Mouse (Mus musculus) monocyte, adult 5-6 weeks (primary cell): Measurements from ENCODE around the gene Gstk1. TPM values are rescaled to one million over a fixed set of nuclear protein-coding genes. Genes with fewer than 3 reads are reported as not detected.

ENCODE experiments used
- ATAC-seq: fragments of 153-309, 156-312 bp; replicated peaks from 2 replicates; pipeline ENCODE4 v1.8.0; 2017; ENCODE audit warnings: mild to moderate bottlenecking; ENCODE audit not compliant: low TSS enrichment, insufficient number of reproducible peaks, severe bottlenecking, poor library complexity, low FRiP score
- total RNA-seq: library from RNA; stranded (forward); fragments of 200-1000, 200-491, 200-594 nt; gene quantifications from 3 replicates; pipeline ENCODE4 v1.2.3, GENCODE M21; 2017

Gene Gstk1
- total RNA-seq, 1 experiment from 2014 or later, result 5.0 TPM

GRCm38 (mm10) chr6:42264626-42265312, 19.0 kb downstream of the Gstk1 start, which contains the start of gene Casp2:
Gene Casp2 (plus strand): TSS chr6:42264985.
- peak; percentile 88 for ATAC-seq

GRCm38 (mm10) chr6:42265391-42266330, 19.9 kb downstream of the Gstk1 start:
- 0 out of 2 replicates have a peak, but pooled peaks have one; percentile 18 for ATAC-seq

GRCm38 (mm10) chr6:42270817-42271216, 25.1 kb downstream of the Gstk1 start:
- ATAC-seq, result no peak

- no peak for ATAC-seq
Measured at GRCm38 (mm10) chr6:42276151-42276550, 30.4 kb downstream of the Gstk1 start.

GRCm38 (mm10) chr6:42282865-42283528, 37.3 kb downstream of the Gstk1 start:
- no peak for ATAC-seq

- ATAC-seq, result no peak
Measured at GRCm38 (mm10) chr6:42286448-42286847, 40.7 kb downstream of the Gstk1 start, which contains the start of gene Clcn1. Gene Clcn1 (plus strand): TSS chr6:42286685.

GRCm38 (mm10) chr6:42287562-42287961, 41.8 kb downstream of the Gstk1 start:
- no peak for ATAC-seq

GRCm38 (mm10) chr6:42293327-42293726, 47.6 kb downstream of the Gstk1 start:
- ATAC-seq, result no peak; the same call in 1 of the 2 replicates

GRCm38 (mm10) chr6:42295549-42296094, 49.9 kb downstream of the Gstk1 start:
- no peak for ATAC-seq

- ATAC-seq, result peak; percentile 50; the same call in 1 of the 2 replicates
Measured at GRCm38 (mm10) chr6:42299362-42299761, 53.6 kb downstream of the Gstk1 start.

Other genes starting within 250 kb of the Gstk1 start
- not detected in 3 replicates for gene Sva, start 207.5 kb upstream of the Gstk1 start, total RNA-seq
- not detected in 3 replicates for gene Tas2r139, start 105.0 kb upstream of the Gstk1 start, total RNA-seq
- gene Tas2r144, start 30.6 kb upstream of the Gstk1 start, total RNA-seq, result not detected in 3 replicates
- not detected in 3 replicates for gene Tmem139, start 16.0 kb downstream of the Gstk1 start, total RNA-seq
- gene Casp2, start 19.1 kb downstream of the Gstk1 start, total RNA-seq, result 60.1 to 70.0 TPM (median 67.4 TPM) in 3 replicates
- gene Clcn1, start 40.8 kb downstream of the Gstk1 start, total RNA-seq, result not detected in 3 replicates
- gene Fam131b, start 78.7 kb downstream of the Gstk1 start, total RNA-seq, result 0.10 to 0.32 TPM in 2 of 3 replicates, not detected in the other
- 102 to 184 TPM (median 117 TPM) in 3 replicates for gene Zyx, start 103.7 kb downstream of the Gstk1 start, total RNA-seq
- 0.29 to 0.43 TPM in 2 of 3 replicates, not detected in the other for gene Epha1, start 127.3 kb downstream of the Gstk1 start, total RNA-seq
- 2.9 to 4.2 TPM in 2 of 3 replicates, not detected in the other for gene Tas2r143, start 154.3 kb downstream of the Gstk1 start, total RNA-seq
- gene Tas2r135, start 159.5 kb downstream of the Gstk1 start, total RNA-seq, result 1.6 TPM in 1 of 3 replicates, not detected in the others
- 1.1 TPM in 1 of 3 replicates, not detected in the others for gene Tas2r126, start 188.6 kb downstream of the Gstk1 start, total RNA-seq
- gene Olfr458, start 219.3 kb downstream of the Gstk1 start, total RNA-seq, result not detected in 3 replicates
- 0.19 TPM in 1 of 3 replicates, not detected in the others for gene Olfr457, start 230.4 kb downstream of the Gstk1 start, total RNA-seq
- gene Olfr456, start 241.3 kb downstream of the Gstk1 start, total RNA-seq, result not detected in 3 replicates